Mouse (Mus musculus) thymus, adult 2 months (tissue): Measurements from ENCODE around the gene Snapc3. TPM values are rescaled to one million over a fixed set of nuclear protein-coding genes. Genes with fewer than 3 reads are reported as not detected.

Source experiments
- DNase-seq: peaks from one replicate; pipeline ENCODE4 v3.0.0; 2021
- H3K27ac ChIP-seq: fragments of 200-500 bp; 2 replicates; pipeline ENCODE4 v1.5.1; 2012; ENCODE audit warnings: low read length, control low read depth; ENCODE audit not compliant: control insufficient read depth, insufficient read depth
- H3K27me3 ChIP-seq: fragments of 200-500 bp; 2 replicates; pipeline ENCODE4 v1.6.1; 2012; ENCODE audit warnings: mild to moderate bottlenecking, low read length, moderate library complexity, mixed read lengths; ENCODE audit not compliant: control insufficient read depth, insufficient read depth
- H3K36me3 ChIP-seq: fragments of 200-500 bp; 2 replicates; pipeline ENCODE4 v1.6.1; 2012; ENCODE audit warnings: mild to moderate bottlenecking, low read length, moderate library complexity; ENCODE audit not compliant: control insufficient read depth, insufficient read depth
- H3K4me1 ChIP-seq: fragments of 200-500 bp; replicated peaks from 2 replicates; pipeline ENCODE4 v1.6.1; 2012; ENCODE audit warnings: low read length; ENCODE audit not compliant: control insufficient read depth, insufficient read depth
- H3K4me3 ChIP-seq: fragments of 200-500 bp; 2 replicates; pipeline ENCODE4 v1.5.1; 2012; ENCODE audit warnings: mild to moderate bottlenecking, low read length, control low read depth, moderate library complexity; ENCODE audit not compliant: control insufficient read depth, insufficient read depth
- CTCF ChIP-seq: fragments of 200-500 bp; IDR thresholded peaks from 2 replicates; pipeline ENCODE4 v1.5.1; 2012; ENCODE audit warnings: mild to moderate bottlenecking, control low read depth, low read length, moderate library complexity, borderline replicate concordance; ENCODE audit not compliant: control insufficient read depth, poor library complexity, insufficient read depth; ENCODE audit errors: extremely low read depth
- POLR2A ChIP-seq: fragments of 200-500 bp; IDR thresholded peaks from 2 replicates; pipeline ENCODE4 v1.6.1; 2012; ENCODE audit warnings: mild to moderate bottlenecking, low read length, control low read depth, moderate library complexity; ENCODE audit not compliant: control insufficient read depth, poor library complexity, insufficient read depth; ENCODE audit errors: extremely low read depth
- whole genome bisulfite sequencing: fragments of 180-500 bp; shearing (Covaris S2); methylation state at CpG from one replicate; pipeline ENCODE4 v1.1.7; 2018; 5-methylcytosine and 5-hydroxymethylcytosine counted together
- polyA plus RNA-seq: library from polyadenylated mRNA; depleted of rRNA; stranded (reverse); fragments of >200 nt; gene quantifications from 2 replicates; pipeline ENCODE4 v1.2.3, GENCODE M21; 2012

The Snapc3 gene
- polyA plus RNA-seq, 1 experiment, result 44.1 TPM

DNA sequence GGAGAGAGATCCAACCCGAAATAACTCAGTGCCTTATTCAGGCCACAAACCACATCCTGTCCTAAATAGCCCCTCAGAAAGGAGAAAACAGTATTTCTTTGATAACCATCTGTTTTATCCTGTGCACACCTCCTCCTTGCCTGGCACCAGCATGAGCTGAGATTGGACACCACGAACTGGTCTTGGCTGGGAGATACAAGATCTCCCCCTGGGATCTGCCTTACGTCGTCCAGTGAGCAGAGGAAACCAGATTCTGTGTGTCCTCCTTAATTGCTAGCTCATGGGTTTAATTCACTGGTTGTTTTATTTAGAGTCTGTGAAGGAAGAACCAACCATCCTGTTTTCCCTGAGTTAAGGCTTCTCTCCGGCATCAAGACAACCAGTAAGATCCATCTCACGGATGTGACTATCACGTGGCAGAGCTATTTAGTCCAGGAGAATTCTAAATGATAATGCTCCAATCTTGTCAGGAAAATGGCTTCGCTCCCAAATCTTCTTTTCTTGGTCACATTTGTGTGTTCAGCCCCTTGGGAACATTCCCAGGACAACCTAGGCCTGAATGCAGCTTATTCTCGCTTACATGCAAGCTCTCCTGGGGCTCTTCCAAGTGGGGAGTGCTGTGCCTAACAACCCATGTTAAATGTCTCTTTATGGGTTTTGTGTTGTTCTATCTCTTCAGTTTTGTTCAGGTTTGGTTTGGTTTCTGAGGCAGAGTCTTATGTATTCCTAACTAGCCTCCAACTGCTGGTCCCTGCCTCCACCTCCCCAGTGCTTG is 20.3 kb upstream of the Snapc3 start:
- no peaks in the 10 kb centered on the region for H3K4me1 ChIP-seq
- no peaks in the 10 kb centered on the region for H3K36me3 ChIP-seq
- H3K27me3 ChIP-seq, result no peaks in the 10 kb centered on the region
- TF ChIP-seq CTCF, result no peak
- no peak for TF ChIP-seq POLR2A
- H3K27ac ChIP-seq, result no peak overlapping the region
- no peak for DNase-seq
- no peak overlapping the region for H3K4me3 ChIP-seq
- 72% methylated on average over 9 of the region's 9 CpGs for WGBS

DNA sequence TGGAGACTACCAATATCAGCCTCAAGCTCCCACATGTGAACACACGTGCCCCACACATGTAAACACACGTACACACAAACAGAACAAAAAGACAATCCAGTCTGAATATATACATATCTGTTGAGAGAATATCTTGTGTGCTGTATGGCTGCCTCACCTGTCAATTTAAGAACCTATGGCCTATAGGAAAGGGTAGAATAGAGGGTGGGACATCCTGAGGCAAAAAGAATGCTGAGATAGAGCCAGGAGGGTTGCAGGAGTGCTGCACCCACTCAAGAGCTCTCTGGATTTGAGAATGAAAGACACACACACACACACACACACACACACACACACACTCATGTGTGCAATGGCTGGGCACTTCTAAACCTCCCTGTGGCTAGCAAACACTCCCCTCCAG is 19.0 kb upstream of the Snapc3 start:
- TF ChIP-seq POLR2A, result no peak
- no peak for TF ChIP-seq CTCF

DNA sequence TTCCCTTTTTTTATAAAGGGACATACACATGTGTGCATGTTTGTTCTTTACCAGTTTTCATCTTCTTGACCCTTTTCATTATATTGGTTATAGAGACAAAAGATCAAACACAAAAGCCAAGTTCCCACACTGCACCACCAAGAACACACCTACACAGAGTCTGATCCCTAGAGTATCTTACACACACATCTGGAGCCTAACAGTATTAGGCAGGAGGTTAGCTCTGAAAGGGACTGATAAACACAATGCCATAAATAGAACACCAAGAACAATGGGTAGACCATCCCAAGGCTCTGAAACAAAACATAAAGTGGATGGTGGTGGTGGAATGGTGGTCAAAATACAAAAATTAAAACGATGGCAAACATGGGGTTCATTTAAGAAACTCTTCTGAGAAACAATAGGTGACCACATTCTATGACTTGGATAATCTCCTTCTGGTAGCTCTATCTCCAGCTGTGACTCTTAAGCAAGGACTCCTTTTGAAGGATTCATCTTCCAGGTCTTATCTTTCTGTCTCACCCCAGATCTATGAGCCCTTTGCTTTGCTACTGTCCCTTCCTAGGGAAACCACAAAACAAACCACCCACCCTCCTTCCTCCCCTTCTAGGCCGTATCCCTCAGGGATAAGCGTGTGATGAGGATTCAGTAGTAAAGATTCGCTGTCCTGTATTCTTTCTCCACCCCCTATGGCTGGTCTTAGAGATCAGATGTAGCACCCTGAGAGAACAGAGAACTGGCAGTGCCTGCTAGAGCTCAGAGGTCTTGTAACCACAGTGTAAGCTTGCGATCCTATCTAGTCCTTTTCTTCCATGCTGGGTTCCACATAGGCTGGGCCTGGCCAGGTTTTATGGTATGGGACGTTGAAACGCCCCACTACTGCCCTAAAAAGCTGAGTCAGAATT is 16.6 kb upstream of the Snapc3 start:
- no peak overlapping the region for H3K27ac ChIP-seq
- H3K27me3 ChIP-seq, result no peaks in the 10 kb centered on the region
- DNase-seq, result no peak
- no peak overlapping the region for H3K4me3 ChIP-seq
- 86% methylated on average over 7 of the region's 7 CpGs for WGBS
- no peak for TF ChIP-seq POLR2A
- no peak for TF ChIP-seq CTCF
- H3K4me1 ChIP-seq, result no peaks in the 10 kb centered on the region
- no peaks in the 10 kb centered on the region for H3K36me3 ChIP-seq

More for the DNA sequence above, 19.0 kb upstream of the Snapc3 start:
- Histone ChIP-seq H3K27ac (no peak overlapping the region), H3K27me3 (no peaks in the 10 kb centered on the region), H3K36me3 (no peaks in the 10 kb centered on the region), H3K4me1 (no peaks in the 10 kb centered on the region), H3K4me3 (no peak overlapping the region)
- no peak for DNase-seq
- WGBS, result 91% methylated on average over 2 of the region's 2 CpGs

DNA sequence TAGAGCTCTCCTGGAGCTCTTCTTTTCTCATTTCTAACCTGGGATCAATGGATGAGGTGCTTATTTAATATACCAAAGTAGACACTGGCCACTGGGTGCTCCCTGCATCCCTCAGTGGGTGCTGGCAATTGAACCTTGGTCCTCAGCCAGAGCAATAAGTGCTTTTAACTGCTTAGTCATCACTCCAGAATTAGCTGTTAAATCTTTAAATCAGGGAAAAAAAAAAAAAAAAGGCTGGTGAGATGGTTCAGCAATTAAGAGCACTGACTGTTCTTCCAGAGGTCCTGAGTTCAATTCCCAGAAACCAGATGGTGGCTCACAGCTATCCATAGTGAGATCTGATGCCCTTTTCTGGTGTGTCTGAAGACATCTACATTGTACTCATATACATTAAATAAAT is 15.8 kb upstream of the Snapc3 start:
- no peak overlapping the region for H3K4me3 ChIP-seq
- no peaks in the 10 kb centered on the region for H3K36me3 ChIP-seq
- no peaks in the 10 kb centered on the region for H3K27me3 ChIP-seq
- H3K27ac ChIP-seq, result no peak overlapping the region
- no peak for DNase-seq
- no peak for TF ChIP-seq CTCF
- TF ChIP-seq POLR2A, result no peak
- no peaks in the 10 kb centered on the region for H3K4me1 ChIP-seq

DNA sequence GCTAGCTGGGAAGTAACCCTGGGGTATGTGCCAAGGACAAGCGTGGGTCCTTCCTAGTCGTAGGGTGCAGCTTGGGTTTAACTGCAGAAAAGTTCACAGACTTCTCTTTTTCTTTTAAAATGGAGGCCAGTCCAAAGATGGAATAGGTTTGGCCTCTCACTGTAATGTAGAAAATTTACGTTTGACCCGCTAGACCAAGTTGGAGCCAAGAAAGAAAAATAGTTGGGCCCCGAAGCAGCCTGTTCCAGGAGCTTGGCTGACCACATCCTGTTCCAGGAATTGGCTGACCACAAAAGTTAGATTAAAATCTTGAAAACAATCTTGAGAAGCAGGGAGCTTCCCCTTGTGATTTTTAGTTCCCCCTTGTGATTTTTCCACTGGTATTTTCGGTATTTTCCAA is 9.8 kb upstream of the Snapc3 start:
- DNase-seq, result no peak
- no peaks in the 10 kb centered on the region for H3K27me3 ChIP-seq
- no peaks in the 10 kb centered on the region for H3K4me1 ChIP-seq
- H3K4me3 ChIP-seq, result no peak overlapping the region
- whole genome bisulfite sequencing, result 25% methylated on average over 6 of the region's 6 CpGs
- no peak overlapping the region for H3K27ac ChIP-seq
- TF ChIP-seq POLR2A, result no peak
- H3K36me3 ChIP-seq, result no peaks in the 10 kb centered on the region

DNA sequence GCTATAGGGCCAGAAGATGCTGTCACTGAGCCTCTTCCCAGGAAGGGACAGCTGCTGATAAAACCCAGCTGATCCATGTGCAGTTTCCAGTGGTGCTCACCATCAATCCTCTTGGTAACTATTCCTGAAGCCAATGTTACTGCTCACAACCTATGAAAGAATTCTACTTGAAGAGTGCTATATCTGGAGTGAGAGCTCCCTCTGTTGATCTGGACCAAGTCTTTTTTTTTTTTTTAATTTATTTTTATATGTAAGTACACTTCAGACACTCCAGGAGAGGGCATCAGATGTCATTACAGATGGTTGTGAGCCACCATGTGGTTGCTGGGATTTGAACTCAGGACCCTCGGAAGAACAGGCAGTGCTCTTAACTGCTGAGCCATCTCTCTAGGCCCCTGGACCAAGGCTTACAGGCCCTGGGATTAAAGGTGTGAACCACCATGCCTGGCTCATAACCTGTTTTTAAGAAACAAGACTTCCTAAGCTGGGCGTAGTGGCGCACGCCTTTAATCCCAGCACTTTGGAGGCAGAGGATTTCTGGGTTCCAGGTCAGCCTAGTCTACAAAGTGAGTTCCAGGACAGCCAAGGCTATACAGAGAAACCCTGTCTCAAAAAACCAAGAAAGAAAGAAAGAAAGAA is 7.5 kb upstream of the Snapc3 start:
- H3K36me3 ChIP-seq, result no peaks in the 10 kb centered on the region
- DNase-seq, result no peak
- H3K4me3 ChIP-seq, result no peak overlapping the region
- TF ChIP-seq CTCF, result no peak
- TF ChIP-seq POLR2A, result no peak
- no peaks in the 10 kb centered on the region for H3K27me3 ChIP-seq
- no peak overlapping the region for H3K27ac ChIP-seq
- 99% methylated on average over 4 of the region's 4 CpGs for WGBS
- H3K4me1 ChIP-seq, result no peaks in the 10 kb centered on the region
